ENCODE assay signal across 8 mouse cellular contexts in the genomic region with DNA sequence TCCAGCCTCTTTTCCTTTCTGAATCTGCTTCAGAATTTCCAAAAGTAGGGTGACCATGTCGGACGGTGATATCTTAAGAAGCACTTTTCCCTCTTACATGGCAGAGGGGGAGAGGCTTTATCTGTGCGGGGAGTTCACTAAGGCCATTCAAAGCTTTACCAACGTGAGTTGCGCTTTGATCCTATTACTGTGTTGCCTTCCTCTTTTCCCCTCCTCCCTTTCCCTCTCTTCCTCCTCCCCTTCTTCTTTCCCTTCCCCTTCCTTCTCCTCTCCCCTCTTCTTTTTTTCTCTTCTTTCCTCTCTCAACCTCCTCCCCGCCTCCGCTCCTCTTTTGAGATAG. TPM values are rescaled to one million over a fixed set of nuclear protein-coding genes. Genes with fewer than 3 reads are reported as not detected.
DNase-seq lines count a peak whose midpoint lies in the region; ATAC-seq lines count a peak whose summit lies in the region.

No protein-coding gene starts in this region.

- H3K4me3 ChIP-seq in lung, embryonic 16.5 days (ENCODE audit: low read length): peak overlapping the region; percentile 61
- peak overlapping the region; percentile 57 for H3K4me3 ChIP-seq in forebrain, embryonic 10.5 days
- H3K4me3 ChIP-seq in limb, embryonic 13.5 days: peak overlapping the region; percentile 46

- no peak for DNase-seq in lung, adult 18-20 months
- no peak for DNase-seq in forebrain, embryonic 10.5 days (ENCODE audit: extremely low spot score, low spot score)
- DNase-seq in layer of hippocampus, postnatal 14 days (ENCODE audit: low spot score in 2 of 2): no peak
- no peak for DNase-seq in gastrocnemius, postnatal 4 days (ENCODE audit: low spot score in 2 of 2)
- DNase-seq in testis, postnatal 10 days (ENCODE audit: low spot score): no peak

- WGBS in lung, embryonic 16.5 days: 28% methylated on average over 7 of the region's 7 CpGs
- WGBS in forebrain, embryonic 10.5 days: 29% methylated on average over 7 of the region's 7 CpGs
- WGBS in limb, embryonic 13.5 days: 31% methylated on average over 7 of the region's 7 CpGs

- no peak overlapping the region; the same call in 1 of the 2 replicates for H3K27ac ChIP-seq in lung, embryonic 16.5 days (ENCODE audit: low read length)
- H3K27ac ChIP-seq in forebrain, embryonic 10.5 days: peak overlapping the region; percentile 87
- H3K27ac ChIP-seq in limb, embryonic 13.5 days: no peak overlapping the region

- H3K27me3 ChIP-seq in lung, embryonic 16.5 days (ENCODE audit: control insufficient read depth, insufficient read depth, low read depth, low read length): no peaks in the 10 kb centered on the region
- H3K27me3 ChIP-seq in forebrain, embryonic 10.5 days (ENCODE audit: poor library complexity, severe bottlenecking): peaks cover 4% of the 10 kb centered on the region; the same call in 1 of the 2 replicates
- no peaks in the 10 kb centered on the region for H3K27me3 ChIP-seq in limb, embryonic 13.5 days

- ATAC-seq in lung, embryonic 16.5 days (ENCODE audit: low read depth): peak; percentile 21; the same call in 1 of the 2 replicates
- no peak for ATAC-seq in limb, embryonic 13.5 days (ENCODE audit: low FRiP score, low read depth)
- ATAC-seq in neutrophil, adult 5-6 weeks (ENCODE audit: extremely low read depth, insufficient number of reproducible peaks, low FRiP score, poor library complexity, severe bottlenecking): 0 out of 2 replicates have a peak, but pooled peaks have one; percentile 3

- peak overlapping the region; percentile 64 for H3K9ac ChIP-seq in lung, embryonic 16.5 days (ENCODE audit: low read length)
- peak overlapping the region; percentile 65 for H3K9ac ChIP-seq in limb, embryonic 13.5 days

- H3K4me1 ChIP-seq in lung, embryonic 16.5 days (replicated peaks; ENCODE audit: control insufficient read depth, insufficient read depth, low read length): peaks cover 14% of the 10 kb centered on the region
- H3K4me1 ChIP-seq in forebrain, embryonic 10.5 days: peaks cover 19% of the 10 kb centered on the region
- peaks cover 10% of the 10 kb centered on the region; the same call in 1 of the 2 replicates for H3K4me1 ChIP-seq in limb, embryonic 13.5 days

- no peaks in the 10 kb centered on the region for H3K36me3 ChIP-seq in lung, embryonic 16.5 days (ENCODE audit: control insufficient read depth, insufficient read depth, low read length)
- no peaks in the 10 kb centered on the region for H3K36me3 ChIP-seq in forebrain, embryonic 10.5 days (replicated peaks)
- H3K36me3 ChIP-seq in limb, embryonic 13.5 days: no peaks in the 10 kb centered on the region

- H3K9me3 ChIP-seq in lung, embryonic 16.5 days (ENCODE audit: control insufficient read depth, low read length): no peaks in the 10 kb centered on the region
- no peaks in the 10 kb centered on the region for H3K9me3 ChIP-seq in forebrain, embryonic 10.5 days
- no peaks in the 10 kb centered on the region; the same call in 1 of the 2 replicates for H3K9me3 ChIP-seq in limb, embryonic 13.5 days

- peak overlapping the region; percentile 94 for H3K4me2 ChIP-seq in lung, embryonic 16.5 days (ENCODE audit: low read depth, low read length)
- peak overlapping the region; percentile 67 for H3K4me2 ChIP-seq in limb, embryonic 13.5 days (replicated peaks)

RNA-seq across cellular contexts. Expression of a gene that starts 0.3 kb away (rescaled TPM):
- polyA plus RNA-seq in lung, embryonic 16.5 days (2015; fragmentation: Nextera tagmentation; extraction: Ambion mirVana): 4.0 and 4.5 TPM in 2 replicates
- polyA plus RNA-seq in forebrain, embryonic 10.5 days (2016; fragmentation: Nextera tagmentation; extraction: Ambion mirVana): 1.4 and 1.5 TPM in 2 replicates
- polyA plus RNA-seq in limb, embryonic 13.5 days (2015; fragmentation: Nextera tagmentation; extraction: Ambion mirVana): 0.61 and 0.69 TPM in 2 replicates
- 1.0 and 1.1 TPM in 2 replicates for total RNA-seq in neutrophil, adult 5-6 weeks (2017)
- 1 to 10 TPM in 1 of 2 experiments, under 1 TPM in 1; 0.60 to 1.5 TPM for total RNA-seq in layer of hippocampus, postnatal 14 days (2021)
- under 1 TPM; 0.13 to 0.22 TPM for total RNA-seq in gastrocnemius, postnatal 4 days (2021)

RNA-seq across cellular contexts. Expression of a gene that starts 17.9 kb away (rescaled TPM):
- polyA plus RNA-seq in lung, embryonic 16.5 days (2015; fragmentation: Nextera tagmentation; extraction: Ambion mirVana): 150 and 155 TPM in 2 replicates
- polyA plus RNA-seq in forebrain, embryonic 10.5 days (2016; fragmentation: Nextera tagmentation; extraction: Ambion mirVana): 287 and 294 TPM in 2 replicates
- 139 and 160 TPM in 2 replicates for polyA plus RNA-seq in limb, embryonic 13.5 days (2015; fragmentation: Nextera tagmentation; extraction: Ambion mirVana)
- total RNA-seq in neutrophil, adult 5-6 weeks (2017): 86.6 and 88.5 TPM in 2 replicates
- 100 to 1,000 TPM; 110 to 119 TPM for total RNA-seq in layer of hippocampus, postnatal 14 days (2021)
- total RNA-seq in gastrocnemius, postnatal 4 days (2021): 10 to 100 TPM; 54.1 to 57.9 TPM

RNA-seq across cellular contexts. Expression of a gene that starts 29.0 kb away (rescaled TPM):
- polyA plus RNA-seq in lung, embryonic 16.5 days (2015; fragmentation: Nextera tagmentation; extraction: Ambion mirVana): 35.2 and 35.5 TPM in 2 replicates
- 15.3 and 17.5 TPM in 2 replicates for polyA plus RNA-seq in forebrain, embryonic 10.5 days (2016; fragmentation: Nextera tagmentation; extraction: Ambion mirVana)
- 31.7 and 33.2 TPM in 2 replicates for polyA plus RNA-seq in limb, embryonic 13.5 days (2015; fragmentation: Nextera tagmentation; extraction: Ambion mirVana)
- 87.3 and 99.3 TPM in 2 replicates for total RNA-seq in neutrophil, adult 5-6 weeks (2017)
- total RNA-seq in layer of hippocampus, postnatal 14 days (2021): 100 to 1,000 TPM; 355 to 359 TPM
- 10 to 100 TPM; 33.3 to 38.3 TPM for total RNA-seq in gastrocnemius, postnatal 4 days (2021)
